Mouse (Mus musculus) G1E (cell line): ENCODE data around the gene Cask.

Experiments used
- CTCF ChIP-seq: IDR thresholded peaks from 2 replicates; pipeline ENCODE4 v1.5.1; 2012; ENCODE audit warnings: low read depth, low read length, inconsistent platforms, mixed read lengths
- GATA1 ChIP-seq: IDR thresholded peaks from 2 replicates; pipeline ENCODE4 v1.6.1; 2012; ENCODE audit warnings: borderline replicate concordance, low read length, inconsistent platforms, mixed read lengths
- POLR2AphosphoS5 ChIP-seq: IDR thresholded peaks from 2 replicates; pipeline ENCODE4 v1.6.1; 2012; ENCODE audit warnings: low read depth, low read length, inconsistent platforms; ENCODE audit not compliant: insufficient replicate concordance

GRCm38 (mm10) chrX:13889976-13890375 lies 38.8 kb upstream of the Cask start:
- TF ChIP-seq GATA1 (no peak), CTCF (no peak), POLR2AphosphoS5 (no peak)
